Mouse (Mus musculus): ENCODE data around the gene Wipf1. TPM values are rescaled to one million over a fixed set of nuclear protein-coding genes. Genes with fewer than 3 reads are reported as not detected.

Wipf1 gene
- polyA plus RNA-seq, 1 experiment, result 56.6 TPM

GRCm38 (mm10) chr2:73450172-73450715 is 79.3 kb downstream of the Wipf1 start:
- TF ChIP-seq POLR2A (IDR thresholded peaks at IDR 0.05; ENCODE audit: control insufficient read depth, extremely low read depth, insufficient read depth, low read length, poor library complexity) (peak; percentile 75; the same call in 1 of the 2 replicates), CTCF (IDR thresholded peaks at IDR 0.05; ENCODE audit: borderline replicate concordance, control insufficient read depth, extremely low read depth, insufficient read depth, low read length, poor library complexity) (no peak)
- H3K27me3 ChIP-seq (ENCODE audit: control insufficient read depth, insufficient read depth, low read length), result no peaks in the 10 kb centered on the region
- peaks cover 34% of the 10 kb centered on the region for H3K4me1 ChIP-seq (replicated peaks; ENCODE audit: control insufficient read depth, insufficient read depth, low read length)
- H3K36me3 ChIP-seq (ENCODE audit: control insufficient read depth, insufficient read depth, low read length), result peaks cover 26% of the 10 kb centered on the region
- WGBS, result 5% methylated on average over 6 of the region's 6 CpGs
- DNase-seq, result peak; percentile 74
- H3K27ac ChIP-seq (ENCODE audit: control insufficient read depth, insufficient read depth, low read length), result peak overlapping the region; percentile 96
- H3K4me3 ChIP-seq (ENCODE audit: control insufficient read depth, insufficient read depth, low read length), result peak overlapping the region; percentile 29

- TF ChIP-seq CTCF (IDR thresholded peaks at IDR 0.05; ENCODE audit: borderline replicate concordance, control insufficient read depth, extremely low read depth, insufficient read depth, low read length, poor library complexity), result no peak
- no peak for TF ChIP-seq POLR2A (IDR thresholded peaks at IDR 0.05; ENCODE audit: control insufficient read depth, extremely low read depth, insufficient read depth, low read length, poor library complexity)
- 95% methylated on average over 10 of the region's 10 CpGs for WGBS
- peaks cover 7% of the 10 kb centered on the region for H3K4me1 ChIP-seq (replicated peaks; ENCODE audit: control insufficient read depth, insufficient read depth, low read length)
- no peaks in the 10 kb centered on the region for H3K27me3 ChIP-seq (ENCODE audit: control insufficient read depth, insufficient read depth, low read length)
- H3K36me3 ChIP-seq (ENCODE audit: control insufficient read depth, insufficient read depth, low read length), result peaks cover 82% of the 10 kb centered on the region
- H3K27ac ChIP-seq (ENCODE audit: control insufficient read depth, insufficient read depth, low read length), result no peak overlapping the region
- H3K4me3 ChIP-seq (ENCODE audit: control insufficient read depth, insufficient read depth, low read length), result no peak overlapping the region
- no peak for DNase-seq
These were observed 85.5 kb downstream of the Wipf1 start for GRCm38 (mm10) chr2:73443985-73444384.

DNA sequence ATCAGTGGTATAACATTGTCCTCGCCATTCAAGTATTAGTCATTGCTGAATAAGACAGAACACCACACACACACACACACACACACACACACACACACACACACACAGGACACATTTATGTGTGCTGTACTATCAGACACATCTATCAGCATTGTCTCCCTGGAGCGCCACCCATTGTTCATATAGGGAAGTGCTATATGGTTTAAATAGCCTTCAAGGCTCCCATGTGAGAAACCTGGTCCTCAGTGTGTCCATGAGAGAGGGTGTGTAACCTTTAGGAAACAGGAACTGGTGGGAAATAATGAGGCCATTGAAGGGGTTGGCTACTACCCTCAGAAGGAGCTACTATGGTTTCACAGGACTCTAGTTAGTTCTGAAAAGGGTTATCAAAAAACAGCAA is 87.5 kb downstream of the Wipf1 start:
- peaks cover 91% of the 10 kb centered on the region for H3K36me3 ChIP-seq (ENCODE audit: control insufficient read depth, insufficient read depth, low read length)
- WGBS, result 96% methylated on average over 2 of the region's 2 CpGs
- H3K27me3 ChIP-seq (ENCODE audit: control insufficient read depth, insufficient read depth, low read length), result no peaks in the 10 kb centered on the region

GRCm38 (mm10) chr2:73440319-73440718 is 89.2 kb downstream of the Wipf1 start:
- Histone ChIP-seq H3K27me3 (ENCODE audit: control insufficient read depth, insufficient read depth, low read length) (no peaks in the 10 kb centered on the region), H3K4me1 (replicated peaks; ENCODE audit: control insufficient read depth, insufficient read depth, low read length) (0 out of 2 replicates have a peak, but pooled peaks cover 4% of the 10 kb centered on the region), H3K36me3 (ENCODE audit: control insufficient read depth, insufficient read depth, low read length) (peaks cover 92% of the 10 kb centered on the region), H3K4me3 (ENCODE audit: control insufficient read depth, insufficient read depth, low read length) (no peak overlapping the region), H3K27ac (ENCODE audit: control insufficient read depth, insufficient read depth, low read length) (no peak overlapping the region)
- 98% methylated on average over 2 of the region's 2 CpGs for WGBS
- TF ChIP-seq CTCF (IDR thresholded peaks at IDR 0.05; ENCODE audit: borderline replicate concordance, control insufficient read depth, extremely low read depth, insufficient read depth, low read length, poor library complexity) (no peak), POLR2A (IDR thresholded peaks at IDR 0.05; ENCODE audit: control insufficient read depth, extremely low read depth, insufficient read depth, low read length, poor library complexity) (no peak)
- no peak for DNase-seq

More for the DNA sequence above, 87.5 kb downstream of the Wipf1 start:
- no peak overlapping the region for H3K4me3 ChIP-seq (ENCODE audit: control insufficient read depth, insufficient read depth, low read length)
- DNase-seq, result no peak
- H3K4me1 ChIP-seq (replicated peaks; ENCODE audit: control insufficient read depth, insufficient read depth, low read length), result no peaks in the 10 kb centered on the region
- H3K27ac ChIP-seq (ENCODE audit: control insufficient read depth, insufficient read depth, low read length), result no peak overlapping the region
- TF ChIP-seq CTCF (IDR thresholded peaks at IDR 0.05; ENCODE audit: borderline replicate concordance, control insufficient read depth, extremely low read depth, insufficient read depth, low read length, poor library complexity), result no peak
- no peak for TF ChIP-seq POLR2A (IDR thresholded peaks at IDR 0.05; ENCODE audit: control insufficient read depth, extremely low read depth, insufficient read depth, low read length, poor library complexity)

DNA sequence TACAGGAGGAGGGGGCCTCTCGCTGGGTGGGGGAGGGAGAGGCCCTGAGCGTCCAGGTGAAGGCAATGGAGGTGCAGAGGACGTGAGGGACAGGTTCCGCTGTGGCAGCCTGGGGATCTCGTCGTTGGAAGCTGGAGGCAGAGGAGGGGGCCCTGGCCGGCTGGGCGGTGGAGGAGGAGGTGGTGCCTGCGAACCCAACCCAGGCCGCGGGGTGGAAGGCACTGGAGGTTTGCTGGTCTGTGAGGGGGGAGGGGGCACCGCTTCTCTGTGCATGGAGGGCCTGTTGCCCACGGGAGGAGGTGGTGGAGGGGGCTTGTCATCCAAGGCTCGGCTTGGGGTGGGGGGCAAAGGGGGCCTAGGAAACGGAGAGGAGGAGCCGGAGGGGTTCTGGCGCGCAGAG is 92.6 kb downstream of the Wipf1 start:
- Histone ChIP-seq H3K36me3 (ENCODE audit: control insufficient read depth, insufficient read depth, low read length) (peaks cover 87% of the 10 kb centered on the region), H3K27me3 (ENCODE audit: control insufficient read depth, insufficient read depth, low read length) (no peaks in the 10 kb centered on the region), H3K4me1 (replicated peaks; ENCODE audit: control insufficient read depth, insufficient read depth, low read length) (0 out of 2 replicates have a peak, but pooled peaks cover 4% of the 10 kb centered on the region), H3K27ac (ENCODE audit: control insufficient read depth, insufficient read depth, low read length) (no peak overlapping the region), H3K4me3 (ENCODE audit: control insufficient read depth, insufficient read depth, low read length) (no peak overlapping the region)
- no peak for TF ChIP-seq CTCF (IDR thresholded peaks at IDR 0.05; ENCODE audit: borderline replicate concordance, control insufficient read depth, extremely low read depth, insufficient read depth, low read length, poor library complexity)
- TF ChIP-seq POLR2A (IDR thresholded peaks at IDR 0.05; ENCODE audit: control insufficient read depth, extremely low read depth, insufficient read depth, low read length, poor library complexity), result no peak
- DNase-seq, result no peak
- 95% methylated on average over 18 of the region's 18 CpGs for WGBS

DNA sequence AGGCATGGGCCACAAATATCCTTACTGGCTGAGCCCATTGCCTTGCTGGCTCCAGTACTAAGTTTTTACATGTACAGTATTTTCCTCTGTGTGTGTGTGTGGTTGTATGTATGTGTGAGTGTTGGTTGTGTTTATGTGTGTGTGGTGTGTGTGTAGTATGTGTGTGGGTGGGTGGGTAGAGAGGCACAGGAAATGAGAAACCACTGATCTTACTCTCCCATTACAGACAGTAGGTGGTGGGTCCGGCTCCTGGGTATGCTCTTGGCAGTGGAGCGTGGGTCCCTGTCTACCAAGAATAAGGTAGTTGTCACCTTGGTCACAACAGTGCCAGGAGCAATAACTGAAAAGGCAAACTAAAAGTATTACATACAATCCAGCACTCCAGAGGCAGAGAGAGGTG is 93.7 kb downstream of the Wipf1 start:
- TF ChIP-seq CTCF (IDR thresholded peaks at IDR 0.05; ENCODE audit: borderline replicate concordance, control insufficient read depth, extremely low read depth, insufficient read depth, low read length, poor library complexity), result no peak
- TF ChIP-seq POLR2A (IDR thresholded peaks at IDR 0.05; ENCODE audit: control insufficient read depth, extremely low read depth, insufficient read depth, low read length, poor library complexity), result no peak
- Histone ChIP-seq H3K4me3 (ENCODE audit: control insufficient read depth, insufficient read depth, low read length) (no peak overlapping the region), H3K27me3 (ENCODE audit: control insufficient read depth, insufficient read depth, low read length) (no peaks in the 10 kb centered on the region), H3K27ac (ENCODE audit: control insufficient read depth, insufficient read depth, low read length) (no peak overlapping the region), H3K36me3 (ENCODE audit: control insufficient read depth, insufficient read depth, low read length) (peaks cover 89% of the 10 kb centered on the region), H3K4me1 (replicated peaks; ENCODE audit: control insufficient read depth, insufficient read depth, low read length) (0 out of 2 replicates have a peak, but pooled peaks cover 4% of the 10 kb centered on the region)
- 58% methylated on average over 2 of the region's 2 CpGs for WGBS
- DNase-seq, result no peak
